Mouse (Mus musculus) effector memory CD4-positive, alpha-beta T cell, adult 5 months (primary cell): ENCODE results near the gene Ankrd11. TPM values are rescaled to one million over a fixed set of nuclear protein-coding genes. Genes with fewer than 3 reads are reported as not detected.

ENCODE experiments used
- polyA plus RNA-seq: library from polyadenylated mRNA; unstranded; fragments of 100-300 nt; shearing (Covaris generic); gene quantifications from one replicate; pipeline ENCODE4 v1.2.1, GENCODE M21; 2017

Ankrd11 gene
- polyA plus RNA-seq = 354 TPM

GRCm38 (mm10) chr8:123042158-123042973, at the start of gene Ankrd11:
Ankrd11 (minus strand) TSS chr8:123042277.

DNA sequence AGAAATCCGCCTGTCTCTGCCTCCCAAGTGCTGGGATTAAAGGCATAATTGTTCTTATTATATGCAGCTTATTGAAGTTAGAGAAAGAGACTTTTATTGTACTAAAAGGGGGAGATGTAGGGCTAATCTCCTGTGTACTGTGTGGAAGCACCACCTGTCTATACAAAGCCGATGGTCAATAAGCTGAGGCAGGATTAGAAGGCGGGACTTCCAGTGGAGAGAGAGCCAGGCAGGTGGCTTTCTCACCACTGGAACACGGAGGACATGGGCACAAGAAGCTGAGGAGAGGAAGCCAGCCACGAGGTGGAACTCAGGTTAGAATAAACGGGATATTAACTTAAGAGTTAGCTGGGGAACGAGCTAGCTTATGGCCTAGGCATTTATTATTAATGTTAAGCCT, 20.6 kb upstream of the Ankrd11 start, which contains the start of gene Spg7:
Gene Spg7, plus strand, starts transcription at position 222 of the 400 bp plus-strand sequence.

DNA sequence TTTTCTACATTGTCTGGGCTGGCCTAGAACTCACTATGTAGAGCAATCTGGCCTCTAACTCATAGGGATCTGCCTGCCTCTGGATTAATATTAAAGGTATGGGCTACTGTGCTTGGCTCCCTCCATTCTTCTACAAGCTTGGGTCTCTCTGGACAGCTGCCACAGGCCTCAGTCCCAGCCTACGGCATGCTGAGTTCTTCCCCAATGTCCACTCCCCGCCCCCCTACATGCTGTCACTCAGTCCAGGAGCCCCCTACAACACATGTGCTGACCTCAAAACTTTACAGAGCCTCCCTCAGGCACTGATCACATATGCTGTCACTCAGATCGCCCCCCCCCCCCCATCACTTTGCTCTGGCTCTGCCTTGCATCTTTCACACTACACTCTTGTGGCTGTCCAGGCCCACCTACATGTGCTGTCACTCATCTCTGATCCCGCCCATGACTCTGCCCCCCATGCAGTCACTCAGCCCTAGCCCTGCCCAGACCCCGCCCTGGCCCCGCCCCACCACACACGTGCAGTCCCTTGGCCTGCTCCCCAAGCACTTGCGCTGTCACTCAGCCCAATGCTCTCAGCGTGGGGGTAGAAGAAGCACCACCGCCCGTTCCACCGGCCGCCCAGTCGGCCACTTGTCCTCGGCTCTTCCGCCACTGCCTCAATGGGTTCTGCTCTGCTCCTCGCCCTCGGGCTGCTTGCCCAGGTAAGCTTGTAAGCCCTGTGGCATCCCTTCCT, 194.1 kb downstream of the Ankrd11 start, which contains the start of gene Cdh15:
Gene Cdh15, plus strand, starts transcription at position 138 of the 733 bp plus-strand sequence.

Other genes starting within 250 kb of the Ankrd11 start
- not detected for gene Cdh15, start 194.3 kb downstream of the Ankrd11 start, polyA plus RNA-seq
- gene Spg7, start 20.7 kb upstream of the Ankrd11 start, polyA plus RNA-seq = 79.6 TPM
- 942 TPM for gene Rpl13, start 60.1 kb upstream of the Ankrd11 start, polyA plus RNA-seq
- gene Cpne7, start 75.1 kb upstream of the Ankrd11 start, polyA plus RNA-seq = 24.0 TPM
- gene Sult5a1, start 116.0 kb upstream of the Ankrd11 start, polyA plus RNA-seq = 0.21 TPM
- not detected for gene Dpep1, start 144.0 kb upstream of the Ankrd11 start, polyA plus RNA-seq
- 129 TPM for gene Chmp1a, start 170.5 kb upstream of the Ankrd11 start, polyA plus RNA-seq
- not detected for gene Spata33, start 170.6 kb upstream of the Ankrd11 start, polyA plus RNA-seq
- 18.5 TPM for gene Cdk10, start 182.6 kb upstream of the Ankrd11 start, polyA plus RNA-seq
- 7.1 TPM for gene Spata2l, start 194.0 kb upstream of the Ankrd11 start, polyA plus RNA-seq
- 28.2 TPM for gene Zfp276, start 211.9 kb upstream of the Ankrd11 start, polyA plus RNA-seq
- gene Vps9d1, start 212.1 kb upstream of the Ankrd11 start, polyA plus RNA-seq = 16.4 TPM